Mouse (Mus musculus) heart, embryonic 12.5 days (tissue): ENCODE measurements around the gene Nipa1. TPM values are rescaled to one million over a fixed set of nuclear protein-coding genes. Genes with fewer than 3 reads are reported as not detected.

Experiments
- ATAC-seq: fragments of 200-750 bp; cut with Nextera tagmentation; 2 replicates; pipeline ENCODE4 v1.8.0; 2017; ENCODE audit warnings: moderate TSS enrichment, moderate library complexity; ENCODE audit not compliant: insufficient number of reproducible peaks, low FRiP score
- H3K27ac ChIP-seq: fragments of 300-500 bp; sonication (generic); 2 replicates; pipeline ENCODE4 v1.5.1; 2016; ENCODE audit warnings: mild to moderate bottlenecking, moderate library complexity; ENCODE audit not compliant: poor library complexity, severe bottlenecking
- H3K27me3 ChIP-seq: fragments of 300-500 bp; sonication (generic); replicated peaks from 2 replicates; pipeline ENCODE4 v1.6.1; 2016; ENCODE audit warnings: mild to moderate bottlenecking, moderate library complexity
- H3K36me3 ChIP-seq: fragments of 300-500 bp; sonication (generic); 2 replicates; pipeline ENCODE4 v1.6.1; 2016; ENCODE audit warnings: mild to moderate bottlenecking, moderate library complexity
- H3K4me1 ChIP-seq: fragments of 300-500 bp; sonication (generic); replicated peaks from 2 replicates; pipeline ENCODE4 v1.6.1; 2016; ENCODE audit warnings: mild to moderate bottlenecking
- H3K4me2 ChIP-seq: fragments of 300-500 bp; sonication (generic); 2 replicates; pipeline ENCODE4 v1.6.1; 2016; ENCODE audit warnings: mild to moderate bottlenecking, moderate library complexity
- H3K4me3 ChIP-seq: fragments of 300-500 bp; sonication (generic); 2 replicates; pipeline ENCODE4 v1.5.1; 2016; ENCODE audit warnings: mild to moderate bottlenecking
- H3K9ac ChIP-seq: fragments of 300-500 bp; sonication (generic); 2 replicates; pipeline ENCODE4 v1.6.1; 2016; ENCODE audit warnings: mild to moderate bottlenecking, moderate library complexity
- H3K9me3 ChIP-seq: fragments of 300-500 bp; sonication (generic); replicated peaks from 2 replicates; pipeline ENCODE4 v1.6.1; 2016; ENCODE audit warnings: mild to moderate bottlenecking, moderate library complexity
- WGBS: fragments of 180-500 bp; shearing (Covaris S2); methylation state at CpG from one replicate; pipeline ENCODE4 v1.1.7; 2016; 5-methylcytosine and 5-hydroxymethylcytosine counted together
- polyA plus RNA-seq: library from polyadenylated mRNA; unstranded; fragments of >200 nt; fragmentation: Nextera tagmentation; extraction: Ambion mirVana; gene quantifications from 2 replicates; pipeline ENCODE4 v1.2.1, GENCODE M21; 2016

The Nipa1 gene
- polyA plus RNA-seq, 1 experiment from 2014 or later, result 4.5 TPM

DNA sequence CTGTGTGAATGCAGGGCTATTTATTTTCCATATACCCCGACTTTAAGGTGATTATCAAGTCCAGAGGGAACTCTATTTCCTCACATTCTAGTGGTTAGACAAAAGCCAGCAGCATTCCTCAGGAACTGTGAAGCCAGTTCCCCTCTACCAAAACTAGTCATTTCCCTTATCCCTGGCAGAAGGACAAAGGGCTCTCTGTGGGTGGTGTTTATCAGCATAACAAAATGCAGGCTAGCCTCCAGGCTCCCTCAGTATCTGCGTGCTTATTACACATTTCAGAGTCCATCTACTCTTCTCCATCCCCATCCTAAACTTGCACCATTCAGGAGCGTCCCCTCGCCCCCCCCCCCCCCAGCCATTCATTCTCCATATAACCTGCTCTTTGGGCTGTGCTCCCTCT, 20.8 kb downstream of the Nipa1 start:
- no peak overlapping the region for H3K4me2 ChIP-seq
- peaks cover 10% of the 10 kb centered on the region for H3K4me1 ChIP-seq
- H3K27ac ChIP-seq, result no peak overlapping the region
- no peaks in the 10 kb centered on the region for H3K9me3 ChIP-seq
- no peaks in the 10 kb centered on the region for H3K36me3 ChIP-seq
- no peaks in the 10 kb centered on the region for H3K27me3 ChIP-seq
- 8% methylated on average over 4 of the region's 4 CpGs for WGBS
- no peak overlapping the region for H3K4me3 ChIP-seq
- ATAC-seq, result no peak; the same call in 1 of the 2 replicates
- H3K9ac ChIP-seq, result no peak overlapping the region

DNA sequence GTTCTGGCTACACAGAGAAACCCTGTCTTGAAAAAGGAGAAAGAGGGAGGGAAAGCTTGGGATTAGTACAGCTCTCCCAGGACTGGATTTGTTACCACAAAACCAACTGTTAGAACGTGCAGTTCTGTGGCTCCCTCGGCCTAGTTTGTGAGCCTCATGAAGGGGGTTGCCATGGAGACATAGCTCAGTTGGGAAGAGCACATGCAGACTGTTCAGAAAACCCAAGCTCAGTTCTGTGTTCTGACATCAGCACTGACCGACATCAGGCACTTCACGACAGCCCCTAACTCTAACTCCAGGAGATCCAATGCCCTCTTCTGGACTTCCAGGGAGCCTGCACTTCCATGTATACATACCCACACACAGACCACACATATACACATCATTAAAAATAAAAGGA, 24.7 kb downstream of the Nipa1 start:
- Histone ChIP-seq H3K4me3 (no peak overlapping the region), H3K4me1 (peaks cover 10% of the 10 kb centered on the region), H3K27ac (no peak overlapping the region), H3K9me3 (no peaks in the 10 kb centered on the region), H3K27me3 (no peaks in the 10 kb centered on the region), H3K9ac (no peak overlapping the region), H3K36me3 (no peaks in the 10 kb centered on the region), H3K4me2 (no peak overlapping the region)
- 74% methylated on average over 4 of the region's 4 CpGs for WGBS
- ATAC-seq, result peak; percentile 71; the same call in 1 of the 2 replicates

DNA sequence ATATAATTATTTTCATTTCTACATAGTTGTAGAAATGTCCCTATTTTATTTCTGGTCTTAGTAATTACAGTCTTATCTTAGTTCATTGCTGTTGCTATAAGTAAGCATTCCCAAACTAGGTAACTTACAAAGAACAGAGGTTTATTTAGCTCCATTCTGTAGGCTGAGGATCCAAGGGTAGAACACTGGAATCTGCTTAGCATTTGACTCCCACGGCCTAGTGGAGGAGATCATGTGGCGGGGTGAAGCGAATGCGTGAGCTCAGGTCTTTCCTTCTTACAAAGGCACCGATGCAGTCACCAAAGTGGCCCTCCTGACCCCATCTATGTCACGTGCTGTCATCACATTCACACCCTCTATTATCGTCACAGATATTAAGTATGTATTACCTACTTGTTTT, 27.9 kb downstream of the Nipa1 start:
- Histone ChIP-seq H3K4me2 (no peak overlapping the region), H3K4me3 (no peak overlapping the region), H3K27ac (no peak overlapping the region), H3K36me3 (no peaks in the 10 kb centered on the region), H3K9me3 (no peaks in the 10 kb centered on the region), H3K9ac (no peak overlapping the region), H3K27me3 (no peaks in the 10 kb centered on the region), H3K4me1 (no peaks in the 10 kb centered on the region)
- ATAC-seq, result no peak
- 74% methylated on average over 7 of the region's 7 CpGs for WGBS

DNA sequence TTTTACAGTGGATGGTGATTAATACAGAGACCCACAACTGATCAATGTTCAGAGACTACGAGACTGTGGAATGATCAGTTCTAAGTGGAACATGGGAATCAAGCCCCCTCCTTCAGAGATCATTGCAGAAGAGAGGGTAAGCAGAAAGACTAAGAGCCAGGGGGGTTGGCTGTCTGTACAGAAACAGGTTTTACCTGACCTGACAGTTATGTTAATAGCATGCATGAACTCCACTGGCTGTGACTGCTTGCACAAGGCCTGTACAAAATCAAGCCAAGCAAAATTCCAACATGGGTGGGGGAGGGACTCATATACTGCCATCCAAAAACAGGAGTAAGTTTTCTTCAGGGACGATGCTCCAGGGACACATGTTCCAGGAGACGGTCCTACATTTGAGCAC, 28.6 kb downstream of the Nipa1 start:
- Histone ChIP-seq H3K4me1 (no peaks in the 10 kb centered on the region), H3K27me3 (no peaks in the 10 kb centered on the region), H3K4me2 (no peak overlapping the region), H3K27ac (no peak overlapping the region), H3K36me3 (no peaks in the 10 kb centered on the region), H3K4me3 (no peak overlapping the region), H3K9me3 (no peaks in the 10 kb centered on the region), H3K9ac (no peak overlapping the region)
- 86% methylated on average over 3 of the region's 3 CpGs for WGBS
- ATAC-seq, result no peak

DNA sequence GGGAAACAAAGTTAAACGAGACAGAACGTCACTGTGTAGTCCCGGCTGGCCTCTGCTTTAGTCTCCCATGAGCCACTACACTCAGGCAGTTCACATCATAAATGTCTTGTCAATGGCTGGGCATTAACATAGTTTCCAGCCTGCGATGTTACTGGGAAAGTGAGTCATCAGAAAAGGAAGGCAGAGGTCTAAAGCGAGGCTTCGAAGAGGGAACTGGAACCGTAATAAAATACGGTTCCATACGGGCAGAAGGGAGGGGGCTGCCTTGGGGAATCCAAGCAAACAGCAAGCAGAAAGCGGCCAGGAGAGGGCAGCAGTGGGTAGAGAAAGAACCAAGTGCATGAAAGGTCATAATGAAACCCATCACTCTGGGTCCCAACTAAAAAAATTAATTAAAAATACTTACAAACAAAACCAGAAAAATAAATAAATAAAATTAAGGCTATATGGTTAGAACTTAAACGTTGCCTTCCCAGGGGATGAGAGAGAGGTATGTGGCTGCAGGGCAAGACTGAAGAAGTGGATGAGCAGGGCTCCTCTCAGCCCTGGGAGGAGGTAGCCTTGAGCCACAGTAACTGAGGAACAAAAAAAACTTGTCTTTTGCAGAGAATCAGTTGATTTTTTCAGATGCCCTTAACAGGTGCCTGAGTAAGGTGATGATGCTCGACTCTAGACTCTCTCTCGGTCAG, 33.1 kb downstream of the Nipa1 start:
- WGBS, result 30% methylated on average over 13 of the region's 13 CpGs
- H3K9ac ChIP-seq, result peak overlapping the region; percentile 60; the same call in 1 of the 2 replicates
- peak overlapping the region; percentile 61 for H3K4me2 ChIP-seq
- H3K27me3 ChIP-seq, result no peaks in the 10 kb centered on the region
- no peaks in the 10 kb centered on the region for H3K36me3 ChIP-seq
- no peaks in the 10 kb centered on the region for H3K4me1 ChIP-seq
- H3K9me3 ChIP-seq, result no peaks in the 10 kb centered on the region
- H3K27ac ChIP-seq, result no peak overlapping the region
- H3K4me3 ChIP-seq, result no peak overlapping the region
- ATAC-seq, result 0 out of 2 replicates have a peak, but pooled peaks have one; percentile 25

DNA sequence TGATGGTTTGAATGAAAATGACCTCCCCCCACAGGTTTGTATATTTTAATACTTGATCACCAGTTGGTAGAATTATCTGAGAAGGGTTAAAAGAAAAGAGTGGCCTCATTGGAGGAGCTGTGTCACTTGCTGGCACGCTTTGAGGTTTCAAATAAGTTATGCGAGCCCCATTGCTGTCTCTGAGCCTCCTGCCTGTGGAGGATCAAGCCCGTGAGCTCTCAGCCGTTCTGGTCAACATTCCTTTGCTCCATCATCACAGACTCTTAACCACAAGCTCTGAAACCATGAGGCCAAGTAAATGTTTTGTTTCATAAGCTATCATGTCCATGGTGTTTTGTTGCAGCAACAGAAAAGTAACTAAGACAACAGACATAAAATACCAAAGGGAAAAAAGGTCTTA, 35.0 kb downstream of the Nipa1 start:
- no peaks in the 10 kb centered on the region for H3K4me1 ChIP-seq
- H3K27ac ChIP-seq, result no peak overlapping the region
- no peaks in the 10 kb centered on the region for H3K27me3 ChIP-seq
- 76% methylated on average over 4 of the region's 4 CpGs for WGBS
- H3K4me3 ChIP-seq, result no peak overlapping the region
- H3K9me3 ChIP-seq, result no peaks in the 10 kb centered on the region
- no peak for ATAC-seq
- H3K9ac ChIP-seq, result no peak overlapping the region
- H3K4me2 ChIP-seq, result no peak overlapping the region
- peaks cover 4% of the 10 kb centered on the region; the same call in 1 of the 2 replicates for H3K36me3 ChIP-seq

DNA sequence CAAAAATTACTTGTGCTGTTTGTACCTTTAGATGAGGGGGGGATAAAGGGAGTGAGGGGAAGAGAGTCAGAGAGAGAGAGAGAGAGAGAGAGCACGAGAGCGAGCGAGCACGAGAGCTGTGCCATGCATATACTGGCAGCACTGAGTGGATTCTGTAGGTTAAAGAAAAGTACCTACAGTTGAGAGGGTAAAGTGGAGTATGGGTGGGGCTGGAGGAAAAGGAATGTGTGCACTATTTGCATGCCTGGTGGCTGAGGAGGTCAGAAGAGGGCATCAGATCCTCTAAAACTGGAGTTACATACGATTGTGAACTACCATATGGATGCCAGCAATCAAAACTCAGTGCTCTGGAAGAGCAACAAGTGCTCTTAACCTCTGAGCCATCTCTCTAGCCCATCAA, 36.6 kb downstream of the Nipa1 start:
- no peak for ATAC-seq
- Histone ChIP-seq H3K9me3 (no peaks in the 10 kb centered on the region), H3K4me3 (no peak overlapping the region), H3K9ac (no peak overlapping the region), H3K27ac (no peak overlapping the region), H3K4me2 (no peak overlapping the region), H3K27me3 (no peaks in the 10 kb centered on the region), H3K36me3 (peaks cover 12% of the 10 kb centered on the region), H3K4me1 (no peaks in the 10 kb centered on the region)
- 85% methylated on average over 5 of the region's 5 CpGs for WGBS

DNA sequence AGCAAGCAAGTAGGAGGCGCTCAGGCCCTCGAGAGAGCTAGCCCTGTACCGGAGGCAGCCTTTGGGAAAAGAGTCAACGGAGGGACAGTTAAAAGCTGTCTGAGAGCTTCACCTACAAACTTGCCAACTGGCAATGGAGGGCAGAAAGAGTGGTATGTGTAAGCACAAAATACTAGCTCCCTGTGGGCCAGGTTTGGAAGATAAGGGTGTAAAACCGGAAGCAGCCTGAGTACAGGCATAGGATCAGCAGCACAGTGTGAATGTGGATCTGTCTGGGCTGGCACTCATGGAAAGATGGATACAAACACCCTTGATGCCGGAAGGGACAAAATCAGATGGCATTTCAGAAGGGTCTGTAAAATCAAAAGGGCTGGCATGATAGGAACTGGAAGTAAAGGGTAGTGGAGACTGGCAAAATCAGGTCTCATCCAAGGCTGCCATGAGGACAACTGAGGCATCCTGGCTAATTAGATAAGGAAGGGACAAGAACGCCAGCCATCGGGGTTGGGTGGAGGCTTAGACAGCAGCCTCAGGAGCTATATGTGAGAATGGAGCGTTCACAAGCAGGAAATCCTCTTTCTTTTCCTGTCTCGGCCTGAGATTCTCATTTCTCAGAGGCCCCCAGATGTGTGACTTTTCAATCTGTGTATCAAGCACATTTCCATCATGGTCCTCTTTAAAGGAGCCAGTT, 37.6 kb downstream of the Nipa1 start:
- Histone ChIP-seq H3K4me3 (no peak overlapping the region), H3K27me3 (no peaks in the 10 kb centered on the region), H3K36me3 (peaks cover 12% of the 10 kb centered on the region), H3K9me3 (no peaks in the 10 kb centered on the region), H3K27ac (no peak overlapping the region), H3K4me2 (no peak overlapping the region), H3K9ac (no peak overlapping the region), H3K4me1 (no peaks in the 10 kb centered on the region)
- WGBS, result 75% methylated on average over 10 of the region's 10 CpGs
- no peak for ATAC-seq

DNA sequence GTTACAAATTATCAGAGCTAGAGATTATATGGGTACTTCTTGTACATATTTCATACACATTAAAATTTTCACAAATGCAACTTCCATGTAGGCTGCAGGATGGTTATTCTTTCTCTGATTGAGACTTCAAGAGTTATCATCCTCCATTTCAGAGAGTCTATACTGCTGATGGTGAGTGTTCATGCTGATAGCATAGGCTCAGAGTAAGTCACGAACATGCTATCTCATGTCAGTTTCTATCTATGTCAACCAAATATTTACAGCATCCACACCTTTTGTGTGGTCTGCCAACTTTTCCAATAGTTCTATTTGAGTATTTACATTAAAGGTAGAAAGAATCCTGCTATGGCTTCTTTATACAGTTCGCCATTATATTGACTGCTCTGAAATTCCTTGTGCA, 38.2 kb downstream of the Nipa1 start:
- Histone ChIP-seq H3K9me3 (no peaks in the 10 kb centered on the region), H3K36me3 (peaks cover 12% of the 10 kb centered on the region), H3K4me2 (no peak overlapping the region), H3K9ac (no peak overlapping the region), H3K27ac (no peak overlapping the region), H3K4me1 (no peaks in the 10 kb centered on the region), H3K4me3 (no peak overlapping the region), H3K27me3 (no peaks in the 10 kb centered on the region)
- no peak for ATAC-seq
- 80% methylated on average over 2 of the region's 2 CpGs for WGBS

DNA sequence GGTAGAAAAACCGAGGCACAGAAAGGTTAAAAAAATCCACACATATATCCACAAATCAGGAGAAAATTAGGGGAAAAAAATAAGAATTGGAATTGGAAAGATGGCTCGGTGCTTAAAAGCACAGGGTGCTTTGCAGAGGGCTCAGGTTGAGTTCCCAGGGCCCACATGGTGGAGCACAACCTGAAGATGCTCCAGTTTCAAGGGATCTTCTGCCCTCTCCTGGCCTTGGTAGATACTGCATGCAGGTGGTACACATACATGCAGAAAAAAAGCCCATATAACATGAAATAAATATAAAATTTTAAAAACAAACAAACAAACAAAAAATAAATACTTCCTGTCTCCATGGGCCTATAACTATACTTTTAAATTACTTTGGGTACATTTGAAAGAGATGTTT, 45.3 kb downstream of the Nipa1 start:
- peaks cover 10% of the 10 kb centered on the region for H3K36me3 ChIP-seq
- H3K27ac ChIP-seq, result no peak overlapping the region
- no peaks in the 10 kb centered on the region for H3K27me3 ChIP-seq
- H3K4me1 ChIP-seq, result no peaks in the 10 kb centered on the region
- H3K4me2 ChIP-seq, result no peak overlapping the region
- H3K9ac ChIP-seq, result no peak overlapping the region
- H3K9me3 ChIP-seq, result no peaks in the 10 kb centered on the region
- H3K4me3 ChIP-seq, result no peak overlapping the region
- ATAC-seq, result no peak
- 92% methylated on average over 2 of the region's 2 CpGs for WGBS

DNA sequence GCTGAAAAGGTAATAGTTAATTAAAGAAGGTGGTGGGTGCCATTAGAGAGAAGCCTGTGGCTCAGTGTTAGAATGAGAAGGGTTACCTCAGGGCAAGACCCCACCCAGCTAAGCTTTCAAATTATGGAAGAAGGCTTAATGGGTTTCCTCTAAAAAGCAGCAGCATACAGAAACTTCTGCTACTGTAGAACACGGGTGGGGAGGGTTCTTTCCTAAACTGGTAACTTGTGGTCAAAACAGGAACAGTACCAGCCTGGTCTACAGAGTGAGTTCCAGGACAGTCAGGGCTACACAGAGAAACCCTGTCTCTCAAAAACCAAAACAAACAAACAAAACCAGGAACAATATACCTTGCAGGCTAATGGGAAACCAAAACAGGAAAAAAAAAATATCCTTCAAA, 50.3 kb downstream of the Nipa1 start:
- Histone ChIP-seq H3K27ac (no peak overlapping the region), H3K4me2 (no peak overlapping the region), H3K9ac (no peak overlapping the region), H3K36me3 (peaks cover 4% of the 10 kb centered on the region; the same call in 1 of the 2 replicates), H3K27me3 (no peaks in the 10 kb centered on the region), H3K4me1 (peaks cover 6% of the 10 kb centered on the region; the same call in 1 of the 2 replicates), H3K4me3 (no peak overlapping the region), H3K9me3 (no peaks in the 10 kb centered on the region)
- ATAC-seq, result no peak
- WGBS, result 68% methylated on average over 1 of the region's 1 CpGs
